Mouse (Mus musculus) heart, postnatal 0 days (tissue): Measurements from ENCODE around the gene Siae. TPM values are rescaled to one million over a fixed set of nuclear protein-coding genes. Genes with fewer than 3 reads are reported as not detected.
A peak's percentile ranks its signal among the peaks of the same experiment; 100 is the strongest.

ENCODE experiments used
- ATAC-seq: fragments of 200-750 bp; cut with Nextera tagmentation; 2 replicates; pipeline ENCODE4 v1.8.0; 2017; ENCODE audit warnings: low read depth, moderate number of reproducible peaks, moderate library complexity; ENCODE audit not compliant: insufficient read depth
- DNase-seq: peaks from one replicate; pipeline ENCODE4 v3.0.0-alpha.2; 2016; ENCODE audit warnings: low spot score
- H3K27ac ChIP-seq: fragments of 300-500 bp; sonication (generic); 2 replicates; pipeline ENCODE4 v1.5.1; 2014; ENCODE audit warnings: low read depth, mild to moderate bottlenecking
- H3K27me3 ChIP-seq: fragments of 300-500 bp; sonication (generic); 2 replicates; pipeline ENCODE4 v1.6.1; 2014; ENCODE audit warnings: low read length, mixed read lengths; ENCODE audit not compliant: control insufficient read depth, insufficient read depth
- H3K36me3 ChIP-seq: fragments of 300-500 bp; sonication (generic); replicated peaks from 2 replicates; pipeline ENCODE4 v1.6.1; 2014; ENCODE audit warnings: low read length, mixed read lengths; ENCODE audit not compliant: control insufficient read depth, insufficient read depth
- H3K4me1 ChIP-seq: fragments of 300-500 bp; sonication (generic); 2 replicates; pipeline ENCODE4 v1.6.1; 2014; ENCODE audit warnings: antibody characterized with exemption; ENCODE audit not compliant: control insufficient read depth, insufficient read depth
- H3K4me2 ChIP-seq: fragments of 300-500 bp; sonication (generic); 2 replicates; pipeline ENCODE4 v1.6.1; 2014; ENCODE audit warnings: low read depth, mild to moderate bottlenecking, low read length, moderate library complexity
- H3K4me3 ChIP-seq: fragments of 300-500 bp; sonication (generic); 2 replicates; pipeline ENCODE4 v1.5.1; 2014; ENCODE audit warnings: low read depth, low read length
- H3K9ac ChIP-seq: fragments of 300-500 bp; sonication (generic); replicated peaks from 2 replicates; pipeline ENCODE4 v1.6.1; 2014; ENCODE audit warnings: low read depth, low read length, mixed read lengths
- H3K9me3 ChIP-seq: fragments of 300-500 bp; sonication (generic); replicated peaks from 2 replicates; pipeline ENCODE4 v1.6.1; 2016; ENCODE audit warnings: low read length; ENCODE audit not compliant: control insufficient read depth
- CTCF ChIP-seq: IDR thresholded peaks from 2 replicates; pipeline ENCODE4 v1.5.1; 2016; ENCODE audit warnings: antibody characterized with exemption, control low read depth, low read depth
- EP300 ChIP-seq: IDR thresholded peaks from 2 replicates; pipeline ENCODE4 v1.6.1; 2016; ENCODE audit warnings: antibody characterized with exemption, low read depth
- WGBS: fragments of 180-500 bp; shearing (Covaris S2); extraction: QIAGEN DNeasy Blood & Tissue Kit; methylation state at CpG from one replicate; pipeline ENCODE4 v1.1.7; 2014; 5-methylcytosine and 5-hydroxymethylcytosine counted together
- polyA plus RNA-seq: library from polyadenylated mRNA; unstranded; fragments of >200 nt; fragmentation: Nextera tagmentation; extraction: Ambion mirVana; gene quantifications from 2 replicates; pipeline ENCODE4 v1.2.1, GENCODE M21; 2015
- total RNA-seq: library from RNA; depleted of rRNA; stranded (reverse); fragments of >200 nt; gene quantifications from 2 replicates; pipeline ENCODE4 v1.2.3, GENCODE M21; 2014; ENCODE audit warnings: low replicate concordance

The Siae gene
- total and polyA plus RNA-seq, 2 experiments from 2014 or later: 5.4 to 6.4 TPM

DNA sequence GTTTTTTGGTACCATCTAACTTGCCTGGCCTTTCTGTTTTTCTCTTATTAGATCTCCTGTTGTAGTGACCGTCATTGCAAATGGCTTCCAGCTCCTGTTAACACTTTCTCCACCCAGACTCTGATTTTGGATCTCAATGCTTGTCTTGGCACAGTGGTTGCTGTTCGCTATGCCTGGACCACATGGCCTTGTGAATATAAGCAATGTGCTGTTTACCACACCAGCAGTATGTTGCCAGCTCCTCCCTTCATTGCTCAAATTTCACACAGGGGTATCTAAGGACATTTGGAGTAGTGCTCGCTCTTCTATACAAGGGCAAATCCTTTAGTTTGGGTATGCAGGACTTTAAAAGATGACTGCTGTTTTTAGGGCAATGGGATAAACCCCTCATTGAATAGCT, 90.7 kb downstream of the Siae start:
- H3K9me3 ChIP-seq: no peaks in the 10 kb centered on the region
- DNase-seq: no peak
- 63% methylated on average over 3 of the region's 3 CpGs for WGBS

DNA sequence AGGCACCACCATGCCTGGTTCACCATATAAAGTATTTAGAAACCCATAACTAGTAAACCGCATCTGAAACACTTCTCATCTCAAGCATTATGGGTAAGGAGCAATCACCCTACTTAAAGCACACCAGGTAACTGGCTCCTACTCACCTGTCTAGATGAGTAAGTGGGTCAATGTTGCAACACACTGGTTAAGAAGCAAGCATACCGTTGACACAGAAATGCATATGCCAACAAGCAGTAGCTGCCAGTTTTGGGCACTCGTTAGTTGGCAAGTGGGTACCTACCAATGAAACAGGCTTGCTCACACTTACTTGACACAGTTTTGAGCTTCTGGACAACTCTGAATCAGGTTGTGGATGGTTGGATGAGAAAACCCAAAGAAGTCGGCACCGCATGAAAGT, 95.1 kb downstream of the Siae start:
- no peak overlapping the region for H3K4me2 ChIP-seq
- H3K9me3 ChIP-seq: no peaks in the 10 kb centered on the region
- H3K36me3 ChIP-seq: peaks cover 73% of the 10 kb centered on the region
- no peaks in the 10 kb centered on the region for H3K4me1 ChIP-seq
- no peak overlapping the region for H3K9ac ChIP-seq
- DNase-seq (no peak), ATAC-seq (no peak)
- H3K4me3 ChIP-seq: no peak overlapping the region
- TF ChIP-seq CTCF (no peak), EP300 (no peak)
- H3K27me3 ChIP-seq: no peaks in the 10 kb centered on the region
- no peak overlapping the region for H3K27ac ChIP-seq
- 89% methylated on average over 5 of the region's 5 CpGs for WGBS

More for the DNA sequence above, 90.7 kb downstream of the Siae start:
- H3K27ac ChIP-seq: no peak overlapping the region
- H3K27me3 ChIP-seq: no peaks in the 10 kb centered on the region
- H3K4me2 ChIP-seq: no peak overlapping the region
- H3K4me1 ChIP-seq: no peaks in the 10 kb centered on the region
- peaks cover 40% of the 10 kb centered on the region for H3K36me3 ChIP-seq
- H3K4me3 ChIP-seq: no peak overlapping the region
- ATAC-seq: no peak
- TF ChIP-seq CTCF: no peak
- TF ChIP-seq EP300: no peak
- H3K9ac ChIP-seq: no peak overlapping the region

DNA sequence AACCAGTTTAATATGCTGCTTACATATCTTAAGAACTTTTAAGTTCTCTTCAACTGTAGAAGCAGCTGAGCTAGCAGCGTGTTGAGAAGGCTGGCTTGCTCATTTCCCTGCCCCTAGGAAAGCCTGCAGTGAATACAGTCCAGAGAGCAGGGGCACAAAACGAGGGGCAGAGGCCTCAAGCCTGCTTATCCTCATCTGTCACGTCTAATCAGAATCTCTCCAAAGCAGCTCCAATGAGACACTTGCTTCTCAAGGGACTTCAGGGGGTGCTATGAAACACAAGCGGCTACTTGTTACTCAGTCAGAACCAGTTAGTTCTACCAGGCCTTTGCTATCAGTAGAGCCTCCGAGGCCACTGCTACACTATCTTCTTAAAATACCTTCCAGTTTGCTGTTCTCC, 98.3 kb downstream of the Siae start:
- H3K4me1 ChIP-seq: peaks cover 6% of the 10 kb centered on the region; the same call in 1 of the 2 replicates
- no peak for TF ChIP-seq EP300
- TF ChIP-seq CTCF: no peak
- 37% methylated on average over 5 of the region's 5 CpGs for WGBS
- peaks cover 57% of the 10 kb centered on the region for H3K36me3 ChIP-seq
- H3K4me2 ChIP-seq: no peak overlapping the region
- no peak overlapping the region for H3K4me3 ChIP-seq
- DNase-seq (no peak), ATAC-seq (no peak)
- no peak overlapping the region for H3K27ac ChIP-seq
- H3K27me3 ChIP-seq: no peaks in the 10 kb centered on the region
- no peaks in the 10 kb centered on the region for H3K9me3 ChIP-seq
- no peak overlapping the region for H3K9ac ChIP-seq

DNA sequence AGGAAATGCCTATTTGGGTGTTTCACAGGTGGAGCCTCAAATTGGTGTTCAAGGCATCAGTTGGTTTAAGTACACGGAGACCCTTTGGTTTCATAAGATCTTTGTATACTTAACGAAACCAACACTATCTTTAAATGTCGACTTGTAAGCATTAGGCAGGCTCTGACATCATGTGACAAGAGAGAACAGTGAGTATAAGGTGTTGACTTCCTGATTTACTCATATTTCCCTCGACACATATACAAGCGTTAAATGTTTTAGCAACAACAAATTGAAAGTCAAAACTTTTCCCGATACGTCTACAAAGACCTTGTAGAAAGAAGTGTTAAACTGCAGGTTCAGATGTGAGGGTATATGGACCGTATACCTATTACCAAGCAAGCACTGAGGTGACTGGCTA, 100.5 kb downstream of the Siae start:
- Histone ChIP-seq H3K4me3 (peak overlapping the region; percentile 77), H3K4me2 (peak overlapping the region; percentile 74), H3K27me3 (no peaks in the 10 kb centered on the region), H3K9ac (peak overlapping the region; percentile 67), H3K4me1 (peaks cover 6% of the 10 kb centered on the region; the same call in 1 of the 2 replicates), H3K27ac (peak overlapping the region; percentile 80), H3K36me3 (peaks cover 36% of the 10 kb centered on the region), H3K9me3 (no peaks in the 10 kb centered on the region)
- ATAC-seq (no peak), DNase-seq (no peak)
- TF ChIP-seq EP300: no peak
- TF ChIP-seq CTCF: no peak
- WGBS: 34% methylated on average over 8 of the region's 8 CpGs

DNA sequence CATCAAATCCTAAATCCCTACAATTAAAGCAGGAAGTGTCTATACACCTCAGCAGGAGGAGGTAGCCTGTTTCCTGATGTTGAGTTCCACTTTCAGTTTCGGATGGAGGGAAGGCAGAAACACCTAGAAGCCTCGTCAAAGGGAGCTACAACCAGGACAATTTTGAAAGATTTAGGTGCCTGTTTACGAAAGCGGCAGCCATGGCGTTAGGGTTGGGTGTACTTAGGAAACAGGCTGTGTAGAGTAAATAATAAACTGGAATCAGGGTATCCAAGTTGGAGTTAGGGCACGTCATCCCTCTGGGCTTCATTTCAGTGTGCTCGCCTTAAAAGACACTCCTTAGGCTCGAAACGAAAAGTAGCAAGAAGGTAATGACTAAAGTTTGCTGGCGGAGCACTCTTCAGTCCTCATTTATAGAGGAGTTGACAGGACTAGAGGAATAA, 101.0 kb downstream of the Siae start:
- TF ChIP-seq EP300: no peak
- no peak for TF ChIP-seq CTCF
- Histone ChIP-seq H3K27me3 (no peaks in the 10 kb centered on the region), H3K36me3 (peaks cover 31% of the 10 kb centered on the region), H3K4me2 (peak overlapping the region; percentile 74), H3K9ac (peak overlapping the region; percentile 67), H3K27ac (peak overlapping the region; percentile 80), H3K4me1 (peaks cover 6% of the 10 kb centered on the region; the same call in 1 of the 2 replicates), H3K4me3 (peak overlapping the region; percentile 77), H3K9me3 (no peaks in the 10 kb centered on the region)
- under 1% methylated on average over 10 of the region's 10 CpGs for WGBS
- ATAC-seq (peak; percentile 10), DNase-seq (peak; percentile 53)

DNA sequence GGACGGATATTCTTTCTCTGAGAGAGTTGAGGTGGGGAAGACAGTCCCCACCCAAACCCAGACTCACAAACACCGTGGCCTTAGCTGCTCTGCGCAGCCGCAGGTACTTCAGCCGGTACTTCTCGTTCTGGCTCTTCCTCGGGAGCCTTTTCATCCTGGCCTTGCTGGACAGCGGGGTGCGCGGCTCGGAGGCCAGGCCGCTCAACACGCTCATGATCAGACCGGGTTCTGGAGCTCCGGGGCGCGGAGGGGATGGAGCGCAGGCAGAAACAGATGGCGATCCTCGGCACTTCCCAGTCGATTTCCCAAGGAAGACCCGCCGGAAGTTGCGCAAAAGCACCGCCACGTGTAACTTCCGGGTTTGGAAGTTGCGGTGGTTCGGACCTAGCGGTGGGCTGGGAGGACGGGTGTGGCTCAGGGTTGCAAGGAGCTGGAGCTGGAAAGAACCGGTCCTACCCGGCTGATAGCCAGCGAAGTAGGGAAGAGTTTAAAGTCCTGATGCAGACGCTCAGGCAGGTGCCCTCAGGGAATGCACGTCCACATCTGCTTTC, 101.5 kb downstream of the Siae start, which contains the start of gene Tbrg1:
TSS of gene Tbrg1 (minus strand) at position 382 of the 551 bp plus-strand sequence.
- H3K4me2 ChIP-seq: peak within 1 kb of the TSS; percentile 74
- peaks cover 28% of the 10 kb centered on the region for H3K36me3 ChIP-seq
- peak within 1 kb of the TSS; percentile 67 for H3K9ac ChIP-seq
- H3K27me3 ChIP-seq: no peaks in the 10 kb centered on the region
- peak; percentile 91 for ATAC-seq
- H3K4me3 ChIP-seq: peak within 1 kb of the TSS; percentile 77
- H3K9me3 ChIP-seq: no peaks in the 10 kb centered on the region
- DNase-seq: peak; percentile 79
- TF ChIP-seq EP300 (0 out of 2 replicates have a peak, but pooled peaks have one; percentile 42), CTCF (no peak)
- H3K27ac ChIP-seq: peak within 1 kb of the TSS; percentile 80
- H3K4me1 ChIP-seq: peaks cover 6% of the 10 kb centered on the region; the same call in 1 of the 2 replicates
- under 1% methylated on average over 36 of the region's 36 CpGs for WGBS
